Mouse (Mus musculus): ENCODE data around the gene Cma2. TPM values are rescaled to one million over a fixed set of nuclear protein-coding genes. Genes with fewer than 3 reads are reported as not detected.
"Not testable (repeated sequence)": the region's sequence is repeated elsewhere in the genome, so short reads cannot be mapped to it uniquely, and the experiment has no call there.

Gene Cma2
- polyA plus RNA-seq, 1 experiment, result not detected

DNA sequence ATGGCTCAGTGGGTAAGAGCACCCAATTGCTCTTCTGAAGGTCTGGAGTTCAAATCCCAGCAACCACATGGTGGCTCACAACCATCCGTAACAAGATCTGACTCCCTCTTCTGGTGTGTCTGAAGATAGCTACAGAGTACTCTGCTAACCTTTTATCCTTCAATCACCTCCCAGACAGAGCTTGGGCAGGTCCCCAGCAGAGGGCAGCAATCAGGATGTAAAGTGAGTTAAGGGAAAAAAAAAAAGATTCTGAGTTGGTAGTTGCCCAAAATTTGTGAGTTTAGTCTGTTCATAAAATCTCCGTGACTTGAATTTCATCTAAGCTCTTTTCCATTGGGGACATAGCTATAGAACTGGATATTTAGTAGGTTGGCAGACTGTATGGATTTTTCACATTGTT lies 13.1 kb downstream of the Cma2 start:
- not testable (repeated sequence) for H3K27ac ChIP-seq (replicated peaks; ENCODE audit: low read depth, low read length); H3K4me3 ChIP-seq (ENCODE audit: insufficient read depth, low read depth, low read length); H3K4me1 ChIP-seq (ENCODE audit: control insufficient read depth, insufficient read depth, insufficient read length, low read length)

DNA sequence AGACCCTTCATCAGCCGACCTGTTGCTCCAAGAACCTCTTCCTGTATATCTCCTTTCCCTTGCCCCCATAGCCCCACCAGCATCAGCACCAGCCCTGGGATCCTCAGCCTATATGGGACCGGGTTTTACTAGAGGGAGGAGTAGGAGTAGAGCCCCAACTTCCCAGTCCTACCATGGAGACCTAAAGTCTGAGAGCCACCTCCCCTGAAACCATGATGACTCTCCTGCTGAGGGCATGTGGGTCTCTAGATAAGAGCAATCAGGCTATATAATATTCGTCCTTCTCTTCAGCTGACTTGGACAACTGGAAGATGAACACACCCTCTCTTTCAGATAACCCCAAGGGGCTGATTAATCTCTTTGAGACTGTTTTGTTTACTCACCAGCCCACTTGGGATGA lies 36.7 kb downstream of the Cma2 start:
- H3K4me3 ChIP-seq (ENCODE audit: insufficient read depth, low read depth, low read length); H3K4me1 ChIP-seq (ENCODE audit: control insufficient read depth, insufficient read depth, insufficient read length, low read length); H3K27ac ChIP-seq (replicated peaks; ENCODE audit: low read depth, low read length): not testable (repeated sequence)

- no peak overlapping the region for H3K27ac ChIP-seq (replicated peaks; ENCODE audit: low read depth, low read length)
- no peak overlapping the region for H3K4me3 ChIP-seq (ENCODE audit: insufficient read depth, low read depth, low read length)
Observed at GRCm38 (mm10) chr14:56013147-56013546, 62.4 kb downstream of the Cma2 start.

DNA sequence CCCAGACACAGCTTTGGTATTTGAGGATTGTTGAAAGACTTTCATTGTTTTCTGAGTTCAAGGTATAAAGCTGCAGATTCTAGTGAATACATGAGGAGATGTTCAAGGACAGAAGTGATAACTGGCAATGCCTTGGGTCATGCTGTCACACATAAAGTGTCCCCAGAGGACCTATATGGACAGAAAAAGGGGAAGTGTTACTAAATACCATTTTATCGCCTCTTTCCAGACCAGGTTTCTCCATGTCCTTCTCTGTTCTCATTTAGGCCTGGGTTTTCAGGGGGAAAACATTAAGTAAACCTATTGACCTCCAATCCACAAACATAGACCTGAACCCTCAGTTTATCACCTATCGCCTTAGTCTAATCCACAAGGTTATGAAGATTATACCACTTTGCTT lies 63.1 kb downstream of the Cma2 start:
- Histone ChIP-seq H3K4me1 (ENCODE audit: control insufficient read depth, insufficient read depth, insufficient read length, low read length) (no peaks in the 10 kb centered on the region), H3K27ac (replicated peaks; ENCODE audit: low read depth, low read length) (no peak overlapping the region), H3K4me3 (ENCODE audit: insufficient read depth, low read depth, low read length) (no peak overlapping the region)

More at GRCm38 (mm10) chr14:56013147-56013546, 62.4 kb downstream of the Cma2 start:
- no peaks in the 10 kb centered on the region for H3K4me1 ChIP-seq (ENCODE audit: control insufficient read depth, insufficient read depth, insufficient read length, low read length)

DNA sequence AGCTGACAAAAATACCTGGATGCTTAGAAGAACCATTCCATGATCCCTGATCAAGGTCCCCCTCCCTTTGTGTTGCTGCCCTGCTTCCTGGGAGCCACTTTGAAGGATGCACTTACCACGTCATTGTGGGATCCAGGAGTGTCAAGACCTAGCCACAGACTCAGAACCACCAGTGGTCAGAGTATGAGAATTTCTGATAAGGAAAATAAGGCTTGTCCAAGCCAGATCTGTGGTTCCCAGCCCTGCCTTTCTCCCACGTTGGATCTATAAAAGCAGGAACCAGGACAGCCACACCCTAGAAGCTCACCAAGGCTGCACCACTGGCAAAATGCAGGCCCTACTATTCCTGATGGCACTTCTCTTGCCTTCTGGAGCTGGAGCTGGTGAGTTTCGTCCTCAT lies 66.9 kb downstream of the Cma2 start, which contains the start of gene Mcpt1:
Gene Mcpt1, plus strand, starts transcription at position 301 of the 400 bp plus-strand sequence.
- not testable (repeated sequence) for H3K4me1 ChIP-seq (ENCODE audit: control insufficient read depth, insufficient read depth, insufficient read length, low read length); H3K27ac ChIP-seq (replicated peaks; ENCODE audit: low read depth, low read length); H3K4me3 ChIP-seq (ENCODE audit: insufficient read depth, low read depth, low read length)

- Histone ChIP-seq H3K27ac (replicated peaks; ENCODE audit: low read depth, low read length) (no peak overlapping the region), H3K4me3 (ENCODE audit: insufficient read depth, low read depth, low read length) (no peak overlapping the region), H3K4me1 (ENCODE audit: control insufficient read depth, insufficient read depth, insufficient read length, low read length) (no peaks in the 10 kb centered on the region)
Observed at GRCm38 (mm10) chr14:56019446-56019845, 68.7 kb downstream of the Cma2 start.

DNA sequence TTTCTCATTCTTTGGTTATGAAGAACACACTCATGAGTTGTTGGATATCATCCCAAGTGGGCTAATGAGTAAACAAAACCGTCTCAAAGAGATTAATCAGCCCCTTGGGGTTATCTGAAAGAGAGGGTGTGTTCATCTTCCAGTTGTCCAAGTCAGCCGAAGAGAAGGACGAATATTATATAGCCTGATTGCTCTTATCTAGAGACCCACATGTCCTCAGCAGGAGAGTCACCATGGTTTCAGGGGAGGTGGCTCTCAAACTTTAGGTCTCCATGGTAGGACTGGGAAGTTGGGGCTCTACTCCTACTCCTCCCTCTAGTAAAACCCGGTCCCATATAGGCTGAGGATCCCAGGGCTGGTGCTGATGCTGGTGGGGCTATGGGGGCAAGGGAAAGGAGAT lies 70.5 kb downstream of the Cma2 start:
- H3K27ac ChIP-seq (replicated peaks; ENCODE audit: low read depth, low read length); H3K4me3 ChIP-seq (ENCODE audit: insufficient read depth, low read depth, low read length); H3K4me1 ChIP-seq (ENCODE audit: control insufficient read depth, insufficient read depth, insufficient read length, low read length): not testable (repeated sequence)

Other genes with a start within 250 kb of the Cma2 start
- gene Tgm1, start 237.1 kb upstream of the Cma2 start, polyA plus RNA-seq (2012; ENCODE audit: insufficient read depth, insufficient read length, missing spikeins), result not detected in 2 replicates
- 8.9 and 10.1 TPM in 2 replicates for gene Rabggta, start 228.7 kb upstream of the Cma2 start, polyA plus RNA-seq (2012; ENCODE audit: insufficient read depth, insufficient read length, missing spikeins)
- 58.8 and 101 TPM in 2 replicates for gene Dhrs1, start 205.3 kb upstream of the Cma2 start, polyA plus RNA-seq (2012; ENCODE audit: insufficient read depth, insufficient read length, missing spikeins)
- 4.8 and 5.5 TPM in 2 replicates for gene Nop9, start 205.3 kb upstream of the Cma2 start, polyA plus RNA-seq (2012; ENCODE audit: insufficient read depth, insufficient read length, missing spikeins)
- gene Cideb, start 192.5 kb upstream of the Cma2 start, polyA plus RNA-seq (2012; ENCODE audit: insufficient read depth, insufficient read length, missing spikeins), result 16.3 and 27.9 TPM in 2 replicates
- gene Ltb4r2, start 189.6 kb upstream of the Cma2 start, polyA plus RNA-seq (2012; ENCODE audit: insufficient read depth, insufficient read length, missing spikeins), result not detected in 2 replicates
- gene Ltb4r1, start 185.0 kb upstream of the Cma2 start, polyA plus RNA-seq (2012; ENCODE audit: insufficient read depth, insufficient read length, missing spikeins), result not detected in 2 replicates
- gene Adcy4, start 166.9 kb upstream of the Cma2 start, polyA plus RNA-seq (2012; ENCODE audit: insufficient read depth, insufficient read length, missing spikeins), result 4.1 and 6.3 TPM in 2 replicates
- 3.7 and 5.0 TPM in 2 replicates for gene Ripk3, start 162.1 kb upstream of the Cma2 start, polyA plus RNA-seq (2012; ENCODE audit: insufficient read depth, insufficient read length, missing spikeins)
- gene Nfatc4, start 127.8 kb upstream of the Cma2 start, polyA plus RNA-seq (2012; ENCODE audit: insufficient read depth, insufficient read length, missing spikeins), result 1.5 and 1.8 TPM in 2 replicates
- gene Nynrin, start 97.0 kb upstream of the Cma2 start, polyA plus RNA-seq (2012; ENCODE audit: insufficient read depth, insufficient read length, missing spikeins), result 0.87 and 1.0 TPM in 2 replicates
- not detected in 2 replicates for gene Cbln3, start 66.6 kb upstream of the Cma2 start, polyA plus RNA-seq (2012; ENCODE audit: insufficient read depth, insufficient read length, missing spikeins)
- gene Khnyn, start 66.0 kb upstream of the Cma2 start, polyA plus RNA-seq (2012; ENCODE audit: insufficient read depth, insufficient read length, missing spikeins), result 4.2 and 5.5 TPM in 2 replicates
- 134 and 149 TPM in 2 replicates for gene Sdr39u1, start 50.7 kb upstream of the Cma2 start, polyA plus RNA-seq (2012; ENCODE audit: insufficient read depth, insufficient read length, missing spikeins)
- 6.1 and 8.2 TPM in 2 replicates for gene Cma1, start 6.3 kb upstream of the Cma2 start, polyA plus RNA-seq (2012; ENCODE audit: insufficient read depth, insufficient read length, missing spikeins)
- gene Mcpt1, start 67.0 kb downstream of the Cma2 start, polyA plus RNA-seq (2012; ENCODE audit: insufficient read depth, insufficient read length, missing spikeins), result not detected in 2 replicates
- not detected in 2 replicates for gene Mcpt9, start 79.5 kb downstream of the Cma2 start, polyA plus RNA-seq (2012; ENCODE audit: insufficient read depth, insufficient read length, missing spikeins)
- not detected in 2 replicates for gene Mcpt2, start 91.1 kb downstream of the Cma2 start, polyA plus RNA-seq (2012; ENCODE audit: insufficient read depth, insufficient read length, missing spikeins)
- 8.2 and 8.8 TPM in 2 replicates for gene Mcpt4, start 111.3 kb downstream of the Cma2 start, polyA plus RNA-seq (2012; ENCODE audit: insufficient read depth, insufficient read length, missing spikeins)
- not detected in 2 replicates for gene Mcpt8, start 134.3 kb downstream of the Cma2 start, polyA plus RNA-seq (2012; ENCODE audit: insufficient read depth, insufficient read length, missing spikeins)
- gene Ctsg, start 151.6 kb downstream of the Cma2 start, polyA plus RNA-seq (2012; ENCODE audit: insufficient read depth, insufficient read length, missing spikeins), result not detected in 2 replicates
- not detected in 2 replicates for gene Gzme, start 169.6 kb downstream of the Cma2 start, polyA plus RNA-seq (2012; ENCODE audit: insufficient read depth, insufficient read length, missing spikeins)
- gene Gzmd, start 181.6 kb downstream of the Cma2 start, polyA plus RNA-seq (2012; ENCODE audit: insufficient read depth, insufficient read length, missing spikeins), result not detected in 2 replicates
- gene Gzmg, start 208.6 kb downstream of the Cma2 start, polyA plus RNA-seq (2012; ENCODE audit: insufficient read depth, insufficient read length, missing spikeins), result not detected in 2 replicates
- not detected in 2 replicates for gene Gzmn, start 223.6 kb downstream of the Cma2 start, polyA plus RNA-seq (2012; ENCODE audit: insufficient read depth, insufficient read length, missing spikeins)

Data from brown adipose tissue, adult 24 weeks (tissue).